Mouse (Mus musculus): ENCODE results near the gene Slc35a2. TPM values are rescaled to one million over a fixed set of nuclear protein-coding genes. Genes with fewer than 3 reads are reported as not detected.

Gene Slc35a2
- total and polyA plus RNA-seq, 3 experiments, result 66.7 to 96.0 TPM; not detected in 1

DNA sequence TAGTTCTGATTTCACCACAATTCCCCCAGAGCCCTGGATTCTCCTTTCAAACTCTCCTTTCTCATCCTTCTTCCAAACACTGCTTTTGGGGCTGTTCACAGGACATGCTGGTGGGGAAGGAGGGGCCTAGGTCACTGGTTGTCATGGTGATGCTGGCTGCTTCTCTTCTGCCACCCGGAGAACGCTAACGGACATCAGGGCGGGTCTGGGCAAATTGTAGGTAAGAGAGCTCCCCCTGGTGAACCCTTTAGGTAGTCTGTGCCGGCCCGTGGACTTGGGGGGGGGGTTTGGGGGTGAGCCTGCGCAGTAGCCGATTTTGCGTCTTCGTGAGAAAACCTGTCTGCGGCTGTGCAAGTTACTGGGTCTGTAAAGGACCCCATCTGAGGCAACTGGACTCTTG is 4.0 kb upstream of the Slc35a2 start:
- Histone ChIP-seq H3K36me3 (ENCODE audit: control insufficient read depth in 1 of 2, insufficient read depth in 2 of 2, low read length in 2 of 2) (peaks cover 2 to 8% of the 10 kb centered on the region in 2 experiments; a peak in 2 of 4 replicates), H3K79me2 (ENCODE audit: control insufficient read depth, insufficient read depth, low read length, poor library complexity) (peaks cover 3% of the 10 kb centered on the region), H3K9me3 (replicated peaks; ENCODE audit: insufficient read depth, low read length) (no peaks in the 10 kb centered on the region), H3K27me3 (ENCODE audit: control insufficient read depth in 1 of 2, insufficient read depth in 2 of 2, low read length in 2 of 2) (no peaks in the 10 kb centered on the region), H3K4me3 (ENCODE audit: control insufficient read depth in 1 of 2, insufficient read depth in 1 of 2, low read depth in 2 of 2, low read length in 2 of 2) (no peak overlapping the region), H3K4me1 (ENCODE audit: control insufficient read depth in 1 of 2, insufficient read depth in 2 of 2, low read length in 2 of 2) (peaks cover 5 to 13% of the 10 kb centered on the region in 2 experiments), H3K9ac (ENCODE audit: control insufficient read depth, low read depth, low read length, poor library complexity, severe bottlenecking) (no peak overlapping the region), H3K27ac (ENCODE audit: control insufficient read depth, low read depth, low read length) (no peak overlapping the region)
- TF ChIP-seq RAD21 (IDR thresholded peaks at IDR 0.05; ENCODE audit: low read depth, low read length) (peak; percentile 62), ZC3H11A (IDR thresholded peaks at IDR 0.05; ENCODE audit: low read depth, low read length) (peak; percentile 33; the same call in 1 of the 2 replicates), CTCF (IDR thresholded peaks at IDR 0.05 in 2 of 3, conservative IDR thresholded peaks at IDR 0.05 in 1 of 3; ENCODE audit: control insufficient read depth in 1 of 3, insufficient read depth in 1 of 3, low read depth in 2 of 3, low read length in 3 of 3, poor library complexity in 1 of 3, severe bottlenecking in 1 of 3) (peak in 2 of 3 experiments; percentile 72 to 74; a peak in 5 of 6 replicates), SMC3 (IDR thresholded peaks at IDR 0.05; ENCODE audit: low read depth, low read length) (peak; percentile 73), ZKSCAN1 (IDR thresholded peaks at IDR 0.05; ENCODE audit: low read depth, low read length) (no peak), ELF1 (IDR thresholded peaks at IDR 0.05; ENCODE audit: low read depth, low read length) (peak; percentile 12; the same call in 1 of the 2 replicates), POLR2AphosphoS5 (IDR thresholded peaks at IDR 0.05; ENCODE audit: borderline replicate concordance, low read depth, low read length) (no peak), MYB (IDR thresholded peaks at IDR 0.05; ENCODE audit: low read depth, low read length) (peak; percentile 50; the same call in 1 of the 2 replicates), ETS1 (IDR thresholded peaks at IDR 0.05; ENCODE audit: low read depth, low read length) (no peak), SIN3A (IDR thresholded peaks at IDR 0.05; ENCODE audit: low read length) (peak; percentile 75), NRF1 (IDR thresholded peaks at IDR 0.05; ENCODE audit: insufficient read depth, low read depth, low read length, poor library complexity, severe bottlenecking) (peak; percentile 28; the same call in 1 of the 2 replicates)
- peak; percentile 84 for DNase-seq (ENCODE audit: low read depth, low spot score)

DNA sequence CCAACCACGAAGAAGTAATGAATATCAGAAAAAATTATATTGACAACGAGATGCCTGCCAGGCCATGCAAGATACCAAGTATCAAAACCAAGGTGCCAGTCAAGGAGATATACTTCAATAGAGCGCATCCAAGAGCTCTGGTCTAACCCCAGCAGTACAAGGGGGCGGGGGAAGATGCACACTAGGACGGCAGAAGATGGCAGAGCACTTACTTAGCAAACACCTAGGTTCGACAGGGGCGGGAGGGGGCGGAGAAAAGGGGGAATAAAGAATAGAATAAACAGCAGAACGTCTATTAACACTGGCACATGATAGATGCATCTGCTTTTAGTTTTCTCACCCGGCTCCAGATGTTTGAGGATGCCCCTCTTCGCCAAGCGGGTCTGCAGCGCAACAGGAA is 14.4 kb downstream of the Slc35a2 start:
- H3K9ac ChIP-seq (ENCODE audit: control insufficient read depth, low read depth, low read length, poor library complexity, severe bottlenecking), result peak overlapping the region; percentile 79
- H3K79me2 ChIP-seq (ENCODE audit: control insufficient read depth, insufficient read depth, low read length, poor library complexity), result peaks cover 9% of the 10 kb centered on the region
- H3K27me3 ChIP-seq (ENCODE audit: control insufficient read depth in 1 of 2, insufficient read depth in 2 of 2, low read length in 2 of 2), result no peaks in the 10 kb centered on the region
- H3K4me3 ChIP-seq (ENCODE audit: control insufficient read depth in 1 of 2, insufficient read depth in 1 of 2, low read depth in 2 of 2, low read length in 2 of 2), result peak overlapping the region; percentile 74 to 77
- TF ChIP-seq MAFK (IDR thresholded peaks at IDR 0.05; ENCODE audit: borderline replicate concordance, low read depth, low read length) (no peak), SMC3 (IDR thresholded peaks at IDR 0.05; ENCODE audit: low read depth, low read length) (0 out of 2 replicates have a peak, but pooled peaks have one; percentile 4)
- H3K9me3 ChIP-seq (replicated peaks; ENCODE audit: insufficient read depth, low read length), result no peaks in the 10 kb centered on the region
- peaks cover 1 to 8% of the 10 kb centered on the region in 2 experiments; a peak in 3 of 4 replicates for H3K36me3 ChIP-seq (ENCODE audit: control insufficient read depth in 1 of 2, insufficient read depth in 2 of 2, low read length in 2 of 2)
- H3K27ac ChIP-seq (ENCODE audit: control insufficient read depth, low read depth, low read length), result peak overlapping the region; percentile 94
- DNase-seq (ENCODE audit: low read depth, low spot score), result peak; percentile 71
- H3K4me1 ChIP-seq (ENCODE audit: control insufficient read depth in 1 of 2, insufficient read depth in 2 of 2, low read length in 2 of 2), result peaks cover 2 to 9% of the 10 kb centered on the region in 2 experiments; a peak in 3 of 4 replicates

Measured in MEL (cell line).